Mouse (Mus musculus): Measurements from ENCODE around the gene Ncbp3.

Ncbp3 gene

DNA sequence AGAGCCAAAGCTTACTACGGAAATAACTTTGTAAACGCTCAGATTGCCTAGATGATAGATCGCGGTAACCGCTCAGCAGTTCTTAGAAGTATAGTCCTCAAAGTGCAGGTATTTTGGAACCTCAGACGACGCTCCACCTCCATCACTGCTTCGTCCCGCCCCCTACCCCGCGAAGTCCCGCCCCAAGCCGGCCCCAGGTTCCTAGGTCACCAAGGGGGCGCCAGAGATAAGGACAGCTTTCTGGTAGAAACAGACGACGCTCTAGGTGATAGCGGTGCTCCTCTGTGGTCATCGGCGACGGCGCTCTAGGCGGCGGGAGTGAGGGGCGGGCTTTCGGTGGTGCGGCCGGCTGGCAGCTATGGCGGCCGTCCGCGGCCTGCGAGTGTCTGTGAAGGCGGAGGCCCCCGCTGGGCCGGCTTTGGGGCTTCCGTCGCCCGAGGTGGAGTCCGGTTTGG lies at the start of gene Ncbp3:
Ncbp3 (plus strand) TSS at position 242 of the 455 bp plus-strand sequence.
- DNase-seq, result peak; percentile 94 to 98

DNA sequence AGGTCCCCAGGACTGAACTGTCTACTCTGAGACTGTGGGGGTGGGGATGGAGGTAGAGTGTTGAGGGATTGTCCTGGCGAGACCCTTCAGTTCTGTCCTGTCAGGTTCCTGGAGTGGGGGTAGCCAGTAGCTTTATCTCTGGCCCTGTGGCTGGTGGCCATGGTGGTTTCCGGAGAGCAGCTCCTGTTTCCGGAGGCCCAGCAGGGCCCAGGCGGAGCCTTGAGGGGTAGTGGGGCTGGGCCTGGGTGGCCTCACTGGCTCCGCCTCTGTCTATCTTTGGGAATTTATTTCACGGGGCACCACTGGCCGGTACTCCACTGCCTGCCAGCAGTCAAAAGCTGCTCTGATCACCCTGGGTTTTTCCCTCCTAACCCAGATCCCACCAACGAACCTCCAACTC lies 48.8 kb upstream of the Ncbp3 start, which contains the start of gene P2rx1:
P2rx1 (plus strand) TSS at position 333 of the 400 bp plus-strand sequence.
- no peak for DNase-seq

DNA sequence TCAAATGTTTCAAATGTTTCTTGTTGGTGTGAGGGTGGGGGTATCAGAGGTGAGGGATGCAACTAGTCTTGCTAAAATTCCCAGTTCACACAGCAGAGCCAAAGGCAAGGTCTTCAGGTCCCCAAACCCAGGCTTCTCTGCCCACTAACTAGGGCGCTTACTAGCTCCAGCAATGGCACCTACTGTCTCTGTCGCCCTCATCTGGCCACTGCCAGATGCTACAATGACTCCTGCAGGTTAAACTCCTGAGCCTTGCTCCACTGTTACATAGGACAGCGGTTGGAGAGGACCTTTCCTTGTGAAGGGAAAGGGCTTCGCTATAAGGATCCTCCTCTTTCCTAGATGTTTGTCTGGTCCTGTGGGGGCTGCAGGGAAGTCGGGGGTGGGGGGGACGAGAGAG lies 46.6 kb upstream of the Ncbp3 start:
- DNase-seq, result peak; percentile 73 to 83

DNA sequence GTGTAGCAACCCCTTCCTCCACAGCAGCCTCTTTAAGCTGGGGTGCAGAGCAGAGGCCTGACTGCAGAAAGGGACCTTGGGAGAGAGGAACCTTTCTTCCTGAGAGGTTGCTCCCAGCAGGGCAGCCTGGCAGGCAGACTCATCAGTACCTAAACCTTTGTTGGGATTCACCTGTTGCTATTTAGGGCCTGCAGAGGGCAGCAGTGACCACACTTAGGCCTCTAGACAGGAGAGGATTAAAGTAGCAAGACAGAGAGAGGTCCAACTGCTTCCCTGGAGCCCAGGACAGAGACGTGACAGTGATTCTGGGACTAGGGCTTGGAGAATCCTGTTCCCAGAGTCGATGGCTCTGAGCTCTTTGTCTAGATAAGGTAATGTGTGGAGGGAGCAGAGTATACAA lies 41.2 kb upstream of the Ncbp3 start:
- peak; percentile 70 to 80 for DNase-seq

DNA sequence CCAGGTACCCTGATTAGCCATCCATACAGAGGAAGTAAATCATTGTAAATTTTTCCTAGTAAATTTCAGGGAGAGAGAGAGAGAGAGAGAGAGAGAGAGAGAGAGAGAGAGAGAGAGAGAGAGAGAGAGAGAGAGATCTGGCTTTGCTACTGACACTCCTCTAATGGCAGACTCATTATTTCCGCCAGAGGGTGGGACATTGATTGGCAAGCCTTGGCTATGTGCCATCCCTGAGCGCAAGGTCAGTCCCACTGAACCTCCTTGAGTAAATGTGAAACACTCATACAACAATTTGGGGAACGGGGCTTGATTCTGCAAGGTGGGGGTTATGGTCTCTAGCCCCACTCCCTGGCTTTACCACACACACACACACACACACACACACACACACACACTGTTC lies 40.5 kb upstream of the Ncbp3 start:
- DNase-seq, result peak in 1 of 2 experiments; percentile 34

DNA sequence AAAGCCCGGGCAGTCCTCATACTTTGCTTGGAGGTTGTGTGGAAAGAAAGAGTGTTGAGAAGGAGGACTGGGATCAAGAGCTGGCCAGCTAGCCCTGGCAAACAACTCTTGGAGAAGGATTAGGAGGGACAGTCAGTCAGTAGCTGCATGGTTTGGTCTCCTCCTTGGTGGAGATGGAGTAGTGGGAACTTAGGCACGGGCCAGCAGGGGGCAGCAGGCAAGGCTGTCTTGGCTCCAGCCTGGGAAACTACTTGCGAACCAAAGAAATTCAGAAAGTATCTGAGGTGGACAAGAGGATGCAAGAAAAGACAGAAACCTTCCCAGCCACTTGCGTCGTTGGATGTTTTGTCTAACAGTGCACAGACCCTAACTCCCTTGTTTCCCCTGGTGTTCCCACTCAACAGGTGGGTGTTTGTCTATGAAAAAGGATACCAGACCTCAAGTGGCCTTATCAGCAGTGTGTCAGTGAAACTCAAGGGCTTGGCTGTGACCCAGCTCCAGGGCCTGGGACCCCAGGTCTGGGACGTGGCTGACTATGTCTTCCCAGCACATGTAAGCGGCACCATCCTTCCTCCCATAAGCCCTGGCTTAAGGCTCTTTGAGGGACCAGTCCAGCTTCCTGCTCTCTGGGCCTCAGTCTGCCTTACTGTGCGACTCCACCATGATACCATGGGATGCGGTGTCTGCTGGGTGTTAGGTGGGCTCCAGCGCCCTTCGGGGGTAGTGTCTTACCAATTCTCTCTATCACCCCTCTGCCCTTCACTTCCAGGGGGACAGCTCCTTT lies 39.7 kb upstream of the Ncbp3 start:
- peak; percentile 58 to 76 for DNase-seq

DNA sequence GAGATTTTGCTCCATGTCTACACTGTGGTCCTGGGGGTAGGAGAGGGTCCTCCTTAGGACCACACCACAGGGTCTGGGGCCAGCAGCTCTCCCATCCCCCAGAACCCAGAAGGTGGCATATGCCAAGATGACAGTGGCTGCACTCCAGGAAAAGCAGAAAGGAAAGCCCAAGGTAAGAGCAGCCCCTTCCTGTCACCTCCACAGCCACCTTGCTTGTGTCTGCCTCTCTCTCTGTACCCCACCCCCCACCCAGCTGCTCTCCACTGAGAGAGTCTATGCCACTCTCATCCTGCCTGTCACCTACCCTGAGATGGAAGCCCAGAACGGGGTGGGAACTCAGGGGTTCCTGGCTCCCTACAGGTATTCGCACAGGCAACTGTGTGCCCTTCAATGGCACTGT lies 38.8 kb upstream of the Ncbp3 start:
- DNase-seq, result no peak

DNA sequence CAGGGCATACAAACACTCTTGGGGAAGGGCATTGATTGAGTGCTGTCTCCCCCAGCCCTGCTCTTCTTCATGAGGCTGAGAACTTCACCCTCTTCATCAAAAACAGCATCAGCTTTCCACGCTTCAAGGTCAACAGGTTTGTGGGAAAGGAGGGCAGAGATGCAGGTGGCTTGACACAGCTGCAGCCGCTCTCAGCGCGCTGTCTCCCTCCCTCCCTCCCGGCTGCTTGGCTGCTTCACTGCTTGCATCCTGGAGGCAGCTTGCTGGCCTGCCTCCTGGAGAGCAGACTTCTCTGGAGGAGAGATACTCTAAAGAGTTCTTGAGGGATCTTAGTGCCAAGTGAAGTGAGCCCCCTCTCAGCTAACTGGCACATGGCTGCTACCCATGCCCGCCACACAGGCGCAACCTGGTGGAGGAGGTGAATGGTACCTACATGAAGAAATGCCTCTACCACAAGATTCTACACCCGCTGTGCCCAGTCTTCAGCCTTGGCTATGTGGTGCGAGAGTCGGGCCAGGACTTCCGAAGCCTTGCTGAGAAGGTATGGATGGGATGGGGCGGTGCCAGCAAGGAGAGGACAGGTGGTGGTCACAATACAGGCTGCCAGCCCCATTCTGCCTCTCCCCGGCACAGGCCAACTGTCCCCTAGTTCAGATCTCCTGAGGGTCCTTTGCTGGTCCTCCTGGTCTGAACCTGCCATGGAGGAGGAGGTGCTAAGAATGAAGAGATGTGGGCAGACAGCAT lies 37.9 kb upstream of the Ncbp3 start:
- peak; percentile 83 to 87 for DNase-seq

DNA sequence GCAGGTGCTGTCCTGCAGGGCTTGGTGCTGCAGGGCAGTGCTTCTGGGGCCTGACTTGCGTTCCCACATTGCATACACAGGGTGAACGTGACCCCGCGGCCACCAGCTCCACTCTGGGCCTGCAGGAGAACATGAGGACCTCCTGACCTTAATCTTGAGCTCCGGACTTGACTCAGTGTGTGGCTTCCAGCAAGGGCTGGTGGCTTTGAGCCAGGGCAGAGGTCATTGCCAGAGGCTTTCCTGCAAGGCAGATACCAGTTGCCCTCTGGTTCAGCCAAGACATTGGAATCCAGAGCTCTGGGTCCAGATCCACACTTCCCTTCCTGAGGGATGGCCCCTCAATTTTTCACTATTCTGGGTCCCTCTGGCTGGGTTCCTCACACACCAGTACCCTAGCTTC lies 33.6 kb upstream of the Ncbp3 start:
- peak in 1 of 2 experiments; percentile 39 for DNase-seq

DNA sequence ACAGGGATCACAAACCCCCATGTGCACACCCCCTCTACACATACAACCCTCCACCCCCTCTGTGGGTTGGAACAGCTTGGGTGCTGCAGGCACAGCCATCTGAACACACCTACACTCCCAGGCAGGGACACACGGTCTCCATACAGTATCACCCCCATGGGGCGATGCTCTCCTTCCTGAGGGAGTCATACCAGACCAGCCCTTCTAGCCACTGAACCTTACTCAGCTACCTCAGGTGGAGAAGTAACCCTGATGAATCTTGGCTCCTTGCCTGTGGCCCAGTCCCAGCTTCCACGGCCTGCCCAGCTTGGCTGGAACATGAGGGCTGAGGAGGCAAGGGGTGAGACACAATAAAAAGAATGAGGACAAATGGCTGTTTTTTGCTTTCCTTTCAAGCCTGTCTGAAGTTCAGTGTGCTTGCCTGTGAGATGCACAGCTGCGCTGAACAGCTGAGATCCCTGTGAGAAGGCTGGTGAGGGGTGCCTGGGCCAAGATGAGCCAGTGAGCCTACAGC lies 32.7 kb upstream of the Ncbp3 start:
- DNase-seq, result peak; percentile 79 to 85

DNA sequence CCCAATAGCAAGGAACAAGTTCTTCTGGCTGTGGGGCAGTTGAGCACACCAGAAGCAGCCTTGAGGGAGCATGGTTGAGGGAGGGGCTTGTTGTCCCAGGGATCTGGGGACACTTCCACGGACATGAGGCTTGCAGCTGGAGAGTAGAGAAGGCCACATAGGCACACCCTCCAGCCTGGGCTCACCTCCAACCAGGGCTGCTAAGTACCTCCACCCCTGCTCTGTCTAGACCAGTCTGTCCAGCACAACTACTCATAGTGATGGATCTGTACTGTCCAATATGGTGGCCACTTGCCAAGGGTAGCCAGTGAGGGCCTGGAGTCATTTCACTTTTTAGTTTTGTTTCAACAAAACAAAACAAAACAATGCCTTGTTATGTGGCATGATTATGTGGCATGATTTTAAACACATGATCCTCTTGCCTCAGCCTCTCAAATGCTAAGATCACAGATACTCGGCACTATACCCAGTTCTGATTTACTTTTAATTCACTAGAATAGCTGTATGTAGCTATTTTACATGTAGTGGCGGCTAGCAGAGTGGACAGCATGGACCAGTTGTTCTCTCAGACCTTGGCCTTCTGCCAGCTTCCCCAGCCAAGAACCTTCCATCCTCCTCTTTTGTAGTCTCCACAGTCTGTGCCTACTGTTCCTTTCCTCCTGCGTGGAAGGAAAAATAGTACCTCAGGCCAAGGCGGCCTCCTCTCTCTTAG lies 32.0 kb upstream of the Ncbp3 start:
- DNase-seq, result peak; percentile 80 to 85

DNA sequence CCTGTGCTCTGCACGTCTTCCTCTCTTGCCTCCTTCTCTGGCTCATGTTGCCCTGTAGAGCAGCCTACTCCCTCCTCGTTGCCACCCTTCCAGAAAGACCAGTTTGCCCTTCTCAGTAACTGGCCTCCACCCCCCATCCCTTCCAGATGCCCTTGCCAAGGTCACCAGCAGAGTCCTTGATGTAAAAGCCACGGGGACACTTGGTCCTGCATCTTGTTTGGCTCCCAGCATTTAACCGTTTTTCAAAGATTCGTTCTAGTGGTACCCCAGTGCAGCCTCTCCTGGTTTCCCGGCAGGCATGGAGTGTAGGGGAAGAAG lies 31.5 kb upstream of the Ncbp3 start:
- DNase-seq, result no peak

DNA sequence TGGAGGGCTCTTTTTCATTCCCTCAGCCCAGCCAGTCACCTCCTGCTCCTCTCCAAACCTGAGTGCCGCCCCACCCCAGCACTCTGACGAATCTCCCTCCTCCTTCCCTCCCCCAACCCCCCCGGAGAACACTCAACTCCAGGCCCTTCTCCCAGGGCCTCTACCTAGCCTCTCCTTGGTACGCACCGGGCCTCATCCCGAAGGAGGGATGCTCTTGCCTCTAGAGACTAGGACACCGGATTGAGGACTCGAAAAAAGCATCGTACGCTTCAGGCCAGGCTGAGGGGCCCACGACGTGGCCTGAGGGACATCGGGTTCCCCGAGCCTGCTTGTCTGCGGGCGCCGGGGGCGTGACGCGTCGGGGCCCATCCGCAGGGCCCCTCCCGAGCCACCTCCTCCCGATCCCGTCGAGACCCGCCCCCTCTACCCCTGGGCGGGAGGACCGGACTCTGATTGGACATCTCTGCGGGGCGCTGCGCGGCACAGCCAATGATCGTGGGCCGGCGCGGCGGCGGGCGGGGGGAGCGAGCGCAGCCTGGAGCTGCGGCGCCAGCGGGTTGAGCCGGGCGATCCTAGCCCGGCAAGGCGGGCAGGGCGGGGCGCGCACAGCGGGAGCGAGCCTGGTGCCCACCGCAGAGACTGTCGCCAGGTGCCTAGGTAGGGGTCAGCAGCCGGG lies 29.0 kb upstream of the Ncbp3 start, which contains the start of gene Camkk1:
Camkk1 (plus strand) TSS at position 538 of the 676 bp plus-strand sequence.
- DNase-seq, result peak; percentile 98 to 99

DNA sequence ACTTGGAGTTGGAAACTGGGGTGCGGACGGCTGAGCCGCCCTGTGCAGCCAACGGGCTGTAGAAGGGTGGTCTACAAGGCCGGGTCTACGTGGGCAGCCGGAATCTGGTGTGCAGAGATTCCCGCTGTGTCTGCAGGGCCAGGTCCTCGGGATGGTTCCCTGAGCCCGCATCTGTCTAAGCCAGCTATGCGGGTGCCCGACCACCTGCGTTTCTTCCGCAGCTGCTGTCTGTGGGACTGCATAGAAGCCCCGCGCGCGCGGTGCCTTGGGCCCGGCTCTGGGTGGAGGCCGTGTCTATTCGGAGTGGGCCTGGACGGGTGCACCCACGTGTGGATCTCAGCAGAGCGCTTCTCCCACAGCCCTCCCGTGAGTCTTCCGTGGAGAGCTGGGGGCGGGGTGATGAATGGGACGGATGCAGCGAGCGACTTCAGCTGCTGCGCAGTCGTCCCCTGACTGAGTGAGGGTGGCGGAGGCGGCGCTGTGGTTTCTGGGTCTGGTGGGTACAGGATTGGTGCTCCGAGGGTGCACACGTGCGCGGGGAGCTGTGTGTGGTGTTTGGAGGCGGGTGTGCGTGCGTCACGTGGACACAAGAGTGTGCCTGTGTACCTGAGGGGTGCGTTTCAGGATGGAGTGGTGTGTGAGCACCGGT lies 28.3 kb upstream of the Ncbp3 start:
- DNase-seq, result peak; percentile 67 to 78

DNA sequence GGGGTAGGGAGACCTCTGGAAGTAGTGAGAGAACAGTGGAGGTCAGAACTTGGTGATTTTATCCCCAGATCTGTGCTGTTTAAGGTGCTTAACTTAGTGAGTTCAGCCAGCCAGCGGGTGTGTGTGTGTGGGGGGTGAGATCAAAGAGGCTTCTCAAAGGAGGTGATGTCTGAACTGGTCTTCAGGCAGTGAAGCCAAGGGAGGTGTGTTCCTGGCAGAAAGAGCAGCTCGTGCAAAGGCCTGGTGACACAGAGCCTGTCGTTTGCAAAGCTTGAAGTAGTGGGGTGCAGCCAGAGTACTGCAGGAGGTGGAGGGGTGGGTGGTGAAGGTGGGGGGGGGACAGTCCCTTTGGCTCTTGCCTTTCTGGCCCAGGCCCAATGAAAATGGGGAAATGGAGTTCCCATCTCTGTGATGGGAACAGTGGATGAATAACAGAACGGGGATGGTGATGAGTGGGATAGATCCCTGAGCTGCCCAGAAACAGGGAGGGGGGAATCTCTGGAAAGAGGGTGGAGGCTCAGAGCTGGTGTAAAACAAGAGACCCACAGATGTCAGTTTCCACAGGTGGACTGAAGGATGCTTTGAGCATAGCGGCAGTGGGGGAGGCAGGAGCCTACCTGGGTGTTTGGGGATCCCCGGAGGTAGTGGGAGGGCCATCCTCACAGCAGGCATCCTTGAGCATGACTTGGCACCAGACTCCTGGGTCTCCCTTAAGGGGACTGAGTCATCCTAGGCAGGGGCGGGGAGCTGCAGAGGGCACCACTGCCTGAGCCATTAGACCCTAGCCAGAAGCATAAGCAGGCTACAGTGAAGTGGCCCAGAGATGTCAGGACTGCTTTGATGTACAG lies 26.4 kb upstream of the Ncbp3 start:
- DNase-seq, result peak; percentile 26 to 27

DNA sequence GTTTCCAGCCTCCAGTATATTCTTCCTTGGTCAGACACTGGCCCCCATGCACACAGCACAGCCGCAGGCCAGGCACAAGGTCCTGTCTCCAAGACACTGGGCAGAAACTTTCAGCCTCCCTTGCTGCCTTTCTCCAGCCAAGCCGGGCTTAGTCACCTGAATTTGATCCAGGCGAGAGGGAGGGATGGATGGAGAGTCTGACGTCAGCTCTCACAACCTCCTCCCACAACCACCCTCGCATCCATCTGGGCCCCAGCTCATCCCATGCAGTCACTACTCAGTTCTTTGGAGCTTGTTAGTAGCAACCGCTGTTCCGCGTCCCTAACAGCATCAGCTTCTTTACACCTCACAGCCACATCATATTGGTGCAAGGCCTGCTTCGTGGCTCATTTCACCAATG lies 24.5 kb upstream of the Ncbp3 start:
- peak; percentile 80 to 84 for DNase-seq

DNA sequence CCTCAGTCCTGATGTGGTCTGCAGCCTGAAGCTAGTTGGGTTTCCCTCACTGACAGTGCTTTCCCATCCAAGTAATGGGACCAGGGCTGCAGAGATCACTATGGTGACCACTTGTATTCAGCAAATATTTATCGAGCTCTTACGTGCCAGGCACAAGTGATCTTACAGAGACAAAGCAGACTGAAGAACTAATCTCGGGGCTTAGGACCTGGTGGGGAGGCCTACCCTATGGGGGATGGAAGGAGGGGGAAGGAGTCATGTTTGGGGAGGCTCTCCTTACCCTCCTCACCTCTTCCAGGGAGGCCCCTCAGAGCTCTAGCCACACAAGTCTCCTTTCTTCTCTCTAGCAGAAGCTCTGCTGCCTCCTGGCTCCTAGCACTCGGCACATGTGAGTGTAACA lies 23.8 kb upstream of the Ncbp3 start:
- DNase-seq, result no peak

DNA sequence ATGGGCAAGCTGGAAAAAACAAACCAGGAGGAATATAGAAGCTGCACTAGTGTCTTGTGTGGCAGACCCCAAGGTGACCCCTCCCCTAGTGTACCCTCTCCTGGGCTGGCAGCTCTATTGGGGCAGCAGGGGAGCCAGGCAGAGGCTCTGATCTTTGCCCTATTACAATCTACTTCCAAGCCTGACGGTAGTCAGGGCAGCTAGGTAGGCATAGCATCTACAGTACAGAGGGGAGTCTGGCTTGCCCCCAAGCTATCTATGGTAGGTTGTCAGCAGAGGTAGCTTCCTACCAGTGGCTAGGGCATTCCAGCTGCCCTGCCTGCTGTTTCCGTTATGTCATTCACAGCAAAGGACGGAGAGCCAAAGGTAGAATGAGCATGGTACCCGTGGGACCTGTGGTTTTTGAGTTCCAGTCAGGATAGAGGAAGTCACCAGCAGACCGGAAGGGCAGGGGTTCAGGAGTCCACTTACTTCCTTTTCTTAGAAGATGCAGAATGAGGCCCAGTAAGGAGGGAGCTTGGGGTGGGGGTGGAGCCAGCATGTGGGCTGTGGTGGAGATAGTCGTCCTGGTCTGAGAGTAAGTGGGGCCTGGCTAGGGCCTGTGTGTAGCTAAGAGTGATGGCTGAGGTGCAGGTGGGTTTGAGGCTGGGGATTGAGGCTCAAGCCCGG lies 23.2 kb upstream of the Ncbp3 start:
- no peak for DNase-seq

DNA sequence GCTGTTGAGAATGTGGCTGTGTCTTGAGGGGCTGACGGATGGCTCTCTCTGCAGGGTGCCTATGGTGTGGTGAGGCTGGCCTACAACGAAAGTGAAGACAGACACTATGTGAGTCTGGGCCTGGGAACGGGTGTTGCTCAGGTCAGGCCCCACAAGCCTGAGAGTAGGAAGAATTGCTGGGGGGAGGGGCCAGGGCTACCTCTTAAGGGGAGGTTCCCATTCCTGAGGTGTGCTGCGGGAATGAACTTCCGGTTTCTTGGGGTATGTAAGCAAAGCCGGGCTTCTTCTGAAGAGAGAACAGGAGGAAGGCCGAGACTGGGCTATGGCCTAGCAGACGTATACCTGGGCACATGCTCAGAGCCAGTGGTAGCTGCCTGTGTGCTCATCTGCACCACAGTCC lies 20.6 kb upstream of the Ncbp3 start:
- DNase-seq, result no peak

DNA sequence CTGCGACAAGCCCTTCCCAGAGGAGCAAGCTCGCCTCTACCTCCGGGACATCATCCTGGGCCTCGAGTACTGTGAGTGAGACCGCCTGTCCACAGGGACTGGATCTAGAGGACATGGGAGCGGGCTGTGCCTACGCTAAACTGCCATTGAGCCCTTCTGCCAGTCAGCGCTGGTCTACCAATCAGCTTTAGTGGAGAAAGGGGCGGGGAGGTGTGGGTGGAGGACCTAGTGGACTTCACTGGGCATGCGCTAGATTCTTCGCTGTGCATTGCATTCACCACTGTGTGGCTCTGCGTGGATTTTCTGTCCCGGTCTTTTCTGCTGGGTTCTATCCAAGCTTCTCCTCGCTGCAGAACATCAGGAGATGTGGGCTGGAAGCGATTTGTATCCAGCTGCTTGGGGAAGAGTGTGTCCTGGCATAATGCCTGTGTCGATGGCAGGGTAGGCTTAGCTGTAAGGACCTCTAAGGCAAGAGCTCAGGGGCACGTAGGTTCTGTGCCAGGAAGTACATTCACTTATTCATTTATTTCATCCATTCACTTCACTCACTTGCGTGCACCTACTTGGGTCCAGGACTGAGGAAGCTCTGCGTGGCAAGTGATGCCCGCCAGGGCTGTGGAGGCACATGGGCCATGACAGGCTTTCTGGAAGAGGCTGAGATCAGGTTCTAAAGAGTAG lies 16.6 kb upstream of the Ncbp3 start:
- DNase-seq, result peak; percentile 86 to 91

Measured in cerebellum, postnatal 25 days (tissue).